Mouse (Mus musculus) liver, embryonic 12.5 days (tissue): ENCODE results near the gene Klhl2. TPM values are rescaled to one million over a fixed set of nuclear protein-coding genes. Genes with fewer than 3 reads are reported as not detected.

Source experiments
- ATAC-seq: fragments of 200-750 bp; cut with Nextera tagmentation; 2 replicates; pipeline ENCODE4 v1.8.0; 2017; ENCODE audit warnings: moderate number of reproducible peaks, mild to moderate bottlenecking, moderate library complexity
- H3K27ac ChIP-seq: fragments of 300-500 bp; sonication (generic); 2 replicates; pipeline ENCODE4 v1.5.1; 2016; ENCODE audit warnings: mild to moderate bottlenecking
- H3K27me3 ChIP-seq: fragments of 300-500 bp; sonication (generic); replicated peaks from 2 replicates; pipeline ENCODE4 v1.6.1; 2016; ENCODE audit warnings: mild to moderate bottlenecking, moderate library complexity
- H3K36me3 ChIP-seq: fragments of 300-500 bp; sonication (generic); 2 replicates; pipeline ENCODE4 v1.6.1; 2016; ENCODE audit warnings: mild to moderate bottlenecking, moderate library complexity
- H3K4me1 ChIP-seq: fragments of 300-500 bp; sonication (generic); 2 replicates; pipeline ENCODE4 v1.6.1; 2016
- H3K4me2 ChIP-seq: fragments of 300-500 bp; sonication (generic); 2 replicates; pipeline ENCODE4 v1.6.1; 2016; ENCODE audit warnings: mild to moderate bottlenecking, moderate library complexity
- H3K4me3 ChIP-seq: fragments of 300-500 bp; sonication (generic); 2 replicates; pipeline ENCODE4 v1.5.1; 2016; ENCODE audit warnings: mild to moderate bottlenecking, moderate library complexity
- H3K9ac ChIP-seq: fragments of 300-500 bp; sonication (generic); 2 replicates; pipeline ENCODE4 v1.6.1; 2016; ENCODE audit warnings: mild to moderate bottlenecking, moderate library complexity
- H3K9me3 ChIP-seq: fragments of 300-500 bp; sonication (generic); replicated peaks from 2 replicates; pipeline ENCODE4 v1.6.1; 2016; ENCODE audit warnings: mild to moderate bottlenecking, moderate library complexity
- WGBS: fragments of 180-500 bp; shearing (Covaris S2); methylation state at CpG from one replicate; pipeline ENCODE4 v1.1.7; 2016; ENCODE audit not compliant: insufficient replicate concordance; 5-methylcytosine and 5-hydroxymethylcytosine counted together
- polyA plus RNA-seq: library from polyadenylated mRNA; unstranded; fragments of >200 nt; fragmentation: Nextera tagmentation; extraction: Ambion mirVana; gene quantifications from 2 replicates; pipeline ENCODE4 v1.2.1, GENCODE M21; 2016

Klhl2 gene
- polyA plus RNA-seq, 1 experiment from 2014 or later, result 8.2 TPM

DNA sequence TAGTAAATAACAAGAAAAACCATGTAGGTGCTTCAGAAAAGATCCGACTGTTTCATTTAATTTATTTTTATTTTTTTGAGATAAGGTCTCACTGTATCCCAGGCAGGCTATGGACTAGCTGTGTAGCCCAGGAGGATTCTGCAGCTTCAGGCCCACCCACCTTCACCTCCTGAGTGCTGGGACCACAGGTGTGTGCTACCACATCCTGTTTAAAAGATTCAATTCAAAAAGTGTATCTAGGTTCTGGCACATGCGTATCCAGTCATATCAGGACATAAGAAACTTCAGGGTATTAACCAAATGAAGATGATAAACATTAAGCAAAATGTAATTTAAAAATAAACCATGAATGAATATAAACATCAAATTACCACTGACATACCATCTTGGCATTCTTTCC is 126.6 kb downstream of the Klhl2 start:
- peaks cover 87% of the 10 kb centered on the region for H3K36me3 ChIP-seq
- ATAC-seq, result no peak

DNA sequence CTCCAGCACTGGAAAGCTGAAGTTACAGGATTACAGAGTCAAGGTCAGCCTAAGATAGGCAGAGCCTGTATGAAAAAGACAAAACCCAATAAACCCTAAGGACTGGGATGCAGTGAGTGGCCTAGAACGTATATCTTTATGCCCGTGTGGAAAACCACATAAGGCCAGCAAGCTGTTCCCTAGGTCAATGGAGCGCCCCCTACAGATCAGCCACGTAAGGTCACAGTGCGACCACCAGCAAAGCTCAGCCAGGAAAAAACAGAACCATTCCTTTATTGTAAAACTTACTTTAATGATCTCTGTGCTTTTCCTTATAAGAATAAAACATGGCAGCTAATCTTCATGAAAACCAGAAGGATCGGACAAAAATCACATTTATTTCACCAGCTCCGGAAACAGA is 131.9 kb downstream of the Klhl2 start:
- Histone ChIP-seq H3K9ac (no peak overlapping the region), H3K9me3 (no peaks in the 10 kb centered on the region), H3K4me1 (no peaks in the 10 kb centered on the region), H3K4me3 (no peak overlapping the region), H3K27me3 (no peaks in the 10 kb centered on the region), H3K27ac (no peak overlapping the region), H3K36me3 (peaks cover 60% of the 10 kb centered on the region), H3K4me2 (no peak overlapping the region)
- no peak for ATAC-seq
- WGBS, result 70% methylated on average over 7 of the region's 7 CpGs

More for the DNA sequence above, 126.6 kb downstream of the Klhl2 start:
- Histone ChIP-seq H3K4me3 (no peak overlapping the region), H3K9ac (no peak overlapping the region), H3K4me2 (no peak overlapping the region), H3K27me3 (no peaks in the 10 kb centered on the region), H3K9me3 (no peaks in the 10 kb centered on the region), H3K4me1 (no peaks in the 10 kb centered on the region; the same call in 1 of the 2 replicates), H3K27ac (no peak overlapping the region)
- 76% methylated on average over 2 of the region's 2 CpGs for WGBS

DNA sequence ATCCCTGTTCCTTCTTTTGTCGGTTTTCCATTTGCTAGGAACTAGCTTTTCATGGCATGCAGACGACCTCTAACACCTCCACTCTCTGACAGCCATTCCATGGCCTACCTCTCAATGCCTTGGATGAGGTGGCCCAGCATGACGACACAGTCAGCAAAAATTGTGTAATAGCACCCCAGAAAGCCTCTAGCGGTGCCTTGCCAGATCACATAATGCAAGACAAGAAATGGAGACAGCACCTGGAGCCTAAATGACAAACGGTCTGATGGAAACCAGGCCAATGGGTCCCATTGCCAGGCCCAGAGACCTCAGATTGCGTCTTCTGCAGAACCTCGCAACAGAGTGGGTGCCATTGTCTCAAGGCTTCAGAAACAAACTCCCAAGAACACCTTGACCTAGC is 137.3 kb downstream of the Klhl2 start:
- no peak overlapping the region for H3K27ac ChIP-seq
- no peaks in the 10 kb centered on the region for H3K4me1 ChIP-seq
- H3K4me3 ChIP-seq, result no peak overlapping the region
- no peak overlapping the region for H3K9ac ChIP-seq
- WGBS, result 76% methylated on average over 7 of the region's 7 CpGs
- peaks cover 10% of the 10 kb centered on the region for H3K36me3 ChIP-seq
- H3K9me3 ChIP-seq, result no peaks in the 10 kb centered on the region
- ATAC-seq, result no peak
- no peak overlapping the region for H3K4me2 ChIP-seq
- H3K27me3 ChIP-seq, result no peaks in the 10 kb centered on the region

DNA sequence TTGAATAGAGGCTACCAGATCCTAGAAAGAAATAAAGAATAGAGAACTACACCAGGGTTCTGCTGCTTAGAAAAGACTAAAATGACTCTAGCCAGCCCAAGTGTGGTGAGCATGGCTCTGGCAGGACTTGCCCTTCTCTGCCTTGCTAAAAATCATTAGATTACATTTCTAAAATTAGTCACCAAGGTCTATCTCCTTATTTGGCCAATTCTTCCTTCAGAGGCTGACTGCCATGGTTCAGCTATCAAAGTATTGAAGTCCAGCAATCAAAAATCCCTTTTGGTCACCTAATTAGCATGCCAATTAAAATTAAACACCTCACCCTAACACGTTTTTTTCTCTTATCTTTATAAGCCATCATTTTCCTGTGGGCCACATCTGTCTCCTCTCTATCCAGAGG is 138.3 kb downstream of the Klhl2 start:
- no peak for ATAC-seq
- Histone ChIP-seq H3K9ac (no peak overlapping the region), H3K4me2 (no peak overlapping the region), H3K4me3 (no peak overlapping the region), H3K36me3 (peaks cover 2% of the 10 kb centered on the region), H3K27ac (no peak overlapping the region), H3K27me3 (no peaks in the 10 kb centered on the region), H3K9me3 (no peaks in the 10 kb centered on the region), H3K4me1 (no peaks in the 10 kb centered on the region)
- WGBS, result 17% methylated on average over 1 of the region's 1 CpGs

DNA sequence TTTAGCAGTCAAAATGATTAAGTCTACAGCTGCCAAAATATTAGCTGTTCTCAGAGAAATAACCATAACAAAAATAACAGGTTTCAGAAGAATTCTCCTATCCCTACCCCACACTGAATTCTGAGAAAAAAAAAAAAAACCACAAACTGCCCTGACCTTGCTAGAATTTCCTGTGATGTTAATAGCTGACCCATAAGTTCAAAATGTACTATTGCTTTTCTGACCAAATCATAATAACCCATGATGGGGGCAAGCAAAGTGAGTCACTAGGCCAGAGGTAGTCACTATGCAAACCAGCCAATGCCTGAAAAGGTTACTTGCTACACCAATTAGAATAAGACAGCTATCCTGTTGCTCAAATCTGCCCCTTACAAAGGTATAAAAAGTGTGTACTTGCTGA is 142.3 kb downstream of the Klhl2 start:
- H3K9ac ChIP-seq, result no peak overlapping the region
- no peaks in the 10 kb centered on the region for H3K27me3 ChIP-seq
- no peak overlapping the region for H3K4me2 ChIP-seq
- H3K9me3 ChIP-seq, result no peaks in the 10 kb centered on the region
- no peak for ATAC-seq
- no peak overlapping the region for H3K4me3 ChIP-seq
- no peaks in the 10 kb centered on the region for H3K4me1 ChIP-seq
- H3K27ac ChIP-seq, result no peak overlapping the region
- H3K36me3 ChIP-seq, result no peaks in the 10 kb centered on the region

DNA sequence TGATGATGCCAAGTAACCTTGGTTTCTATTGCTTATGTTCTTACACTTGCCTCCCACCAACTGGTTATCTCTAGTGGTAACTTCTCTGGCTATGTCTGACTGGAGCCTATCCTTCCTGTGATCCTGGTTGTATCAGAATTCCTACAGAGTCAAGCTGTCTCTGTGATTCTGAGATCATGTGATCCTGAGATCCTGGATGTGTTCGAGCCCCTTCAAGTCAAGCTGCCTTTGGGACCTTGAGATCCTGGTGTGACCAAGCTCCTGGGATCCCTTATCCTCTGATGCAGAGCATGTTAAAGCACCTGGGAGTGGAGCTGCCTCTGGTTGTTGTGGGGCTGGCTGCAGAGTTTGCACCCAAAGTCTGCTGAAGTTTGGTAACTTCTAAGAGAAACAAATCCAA is 146.6 kb downstream of the Klhl2 start:
- Histone ChIP-seq H3K4me1 (no peaks in the 10 kb centered on the region), H3K27me3 (no peaks in the 10 kb centered on the region), H3K27ac (no peak overlapping the region), H3K36me3 (no peaks in the 10 kb centered on the region), H3K9ac (no peak overlapping the region), H3K4me2 (no peak overlapping the region), H3K4me3 (no peak overlapping the region), H3K9me3 (no peaks in the 10 kb centered on the region)
- no peak for ATAC-seq
- WGBS, result 51% methylated on average over 1 of the region's 1 CpGs

DNA sequence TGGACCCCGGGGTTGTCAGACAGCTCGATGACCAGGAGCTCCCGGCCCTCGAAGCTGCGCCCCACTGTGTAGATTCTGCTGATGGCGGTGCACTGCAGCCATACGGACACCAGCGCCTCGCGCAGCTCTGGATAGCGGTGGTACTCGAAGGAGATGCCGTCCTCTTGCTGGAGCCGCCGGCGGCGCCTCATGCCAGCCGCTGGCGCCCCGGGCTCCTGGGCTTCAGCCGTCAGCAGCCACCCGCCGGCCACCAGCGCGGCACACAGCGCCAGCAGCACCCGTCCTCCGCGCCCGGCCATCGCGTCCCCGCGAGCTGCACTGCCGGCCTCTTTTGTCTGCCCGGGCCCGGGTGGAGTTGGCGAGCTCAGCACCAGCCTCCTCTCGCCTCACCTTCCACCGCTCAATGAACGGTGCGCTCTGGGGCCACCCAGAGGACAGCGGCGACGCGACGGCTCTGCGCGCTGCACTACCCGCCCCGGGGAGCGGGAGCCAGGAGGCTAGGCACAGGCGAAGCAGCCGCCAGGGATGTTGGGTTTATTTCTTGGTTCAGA is 157.1 kb downstream of the Klhl2 start, which contains the start of gene Cpe:
Gene Cpe (minus strand): TSS at position 404 of the 551 bp plus-strand sequence.
- peak within 1 kb of the TSS; percentile 70 for H3K4me2 ChIP-seq
- peak within 1 kb of the TSS; percentile 40 for H3K4me3 ChIP-seq
- under 1% methylated on average over 54 of the region's 54 CpGs for WGBS
- H3K27ac ChIP-seq, result no peak within 1 kb of the TSS
- ATAC-seq, result peak; percentile 86
- peak within 1 kb of the TSS; percentile 10; the same call in 1 of the 2 replicates for H3K9ac ChIP-seq
- H3K9me3 ChIP-seq, result no peaks in the 10 kb centered on the region
- no peaks in the 10 kb centered on the region for H3K36me3 ChIP-seq
- no peaks in the 10 kb centered on the region for H3K4me1 ChIP-seq
- peaks cover 36% of the 10 kb centered on the region for H3K27me3 ChIP-seq

DNA sequence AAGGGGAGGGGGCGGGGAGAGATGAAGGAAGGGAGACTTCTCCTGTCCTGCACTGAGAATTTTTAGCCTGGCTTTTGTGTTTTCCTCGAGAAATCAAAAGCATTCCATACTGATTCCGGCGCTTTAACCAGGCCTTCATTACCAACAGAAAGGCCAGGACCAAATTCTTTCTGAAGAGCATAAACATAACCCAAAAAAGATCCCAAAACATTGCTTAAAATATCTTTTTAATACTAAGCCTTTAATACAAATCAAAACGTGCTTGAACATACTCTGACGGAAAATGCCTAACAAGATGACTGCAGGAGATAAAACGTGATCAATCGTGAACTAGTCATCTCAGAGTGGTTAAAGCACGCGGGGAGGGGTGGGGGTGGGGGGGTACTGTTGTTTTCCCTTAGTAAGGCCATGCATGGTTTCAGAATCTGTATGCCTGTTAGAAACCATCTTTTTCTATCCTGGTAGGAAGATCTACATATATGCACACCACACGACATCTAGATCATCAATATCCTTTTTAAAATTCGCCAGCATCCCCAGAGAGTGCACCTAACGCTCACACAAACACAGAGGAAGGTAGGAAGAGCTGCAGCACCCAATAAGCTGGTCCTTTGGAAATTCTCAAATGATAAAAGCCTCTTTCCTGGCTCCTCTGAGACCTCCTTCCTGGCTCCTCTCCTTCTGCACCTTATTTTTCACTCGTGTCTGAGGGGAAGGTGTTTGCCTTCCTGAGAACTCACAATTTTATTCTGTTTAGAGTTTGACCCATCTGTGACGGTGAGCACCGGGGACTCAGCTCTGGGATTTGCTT is 158.0 kb downstream of the Klhl2 start:
- WGBS, result 17% methylated on average over 16 of the region's 16 CpGs
- H3K4me2 ChIP-seq, result peak overlapping the region; percentile 70
- no peaks in the 10 kb centered on the region for H3K36me3 ChIP-seq
- H3K9ac ChIP-seq, result no peak overlapping the region
- H3K27me3 ChIP-seq, result peaks cover 36% of the 10 kb centered on the region
- no peaks in the 10 kb centered on the region for H3K9me3 ChIP-seq
- H3K4me3 ChIP-seq, result peak overlapping the region; percentile 40; the same call in 1 of the 2 replicates
- no peaks in the 10 kb centered on the region for H3K4me1 ChIP-seq
- ATAC-seq, result no peak
- no peak overlapping the region for H3K27ac ChIP-seq

DNA sequence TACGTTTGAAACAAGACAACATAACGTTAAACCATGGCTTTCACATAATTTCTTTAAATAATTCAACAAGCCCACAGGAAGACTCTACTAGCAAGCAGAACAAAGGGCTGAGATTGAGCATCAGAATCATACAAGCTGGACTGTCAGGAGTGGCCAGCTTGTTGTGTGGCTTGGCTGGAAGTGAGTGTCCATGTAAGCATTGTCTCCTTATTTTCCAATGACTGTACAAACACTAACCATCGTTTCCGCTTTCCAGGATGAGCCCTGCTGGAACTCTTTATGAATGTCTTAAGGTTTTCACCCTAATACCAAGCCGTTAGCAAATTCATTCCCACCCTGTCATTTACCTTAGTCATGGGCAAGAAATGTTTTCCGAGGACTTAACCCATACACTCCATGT is 159.0 kb downstream of the Klhl2 start:
- Histone ChIP-seq H3K27me3 (peaks cover 36% of the 10 kb centered on the region), H3K4me3 (no peak overlapping the region), H3K4me1 (no peaks in the 10 kb centered on the region), H3K4me2 (no peak overlapping the region), H3K9ac (no peak overlapping the region), H3K9me3 (no peaks in the 10 kb centered on the region), H3K27ac (no peak overlapping the region), H3K36me3 (no peaks in the 10 kb centered on the region)
- WGBS, result 72% methylated on average over 6 of the region's 6 CpGs
- no peak for ATAC-seq

DNA sequence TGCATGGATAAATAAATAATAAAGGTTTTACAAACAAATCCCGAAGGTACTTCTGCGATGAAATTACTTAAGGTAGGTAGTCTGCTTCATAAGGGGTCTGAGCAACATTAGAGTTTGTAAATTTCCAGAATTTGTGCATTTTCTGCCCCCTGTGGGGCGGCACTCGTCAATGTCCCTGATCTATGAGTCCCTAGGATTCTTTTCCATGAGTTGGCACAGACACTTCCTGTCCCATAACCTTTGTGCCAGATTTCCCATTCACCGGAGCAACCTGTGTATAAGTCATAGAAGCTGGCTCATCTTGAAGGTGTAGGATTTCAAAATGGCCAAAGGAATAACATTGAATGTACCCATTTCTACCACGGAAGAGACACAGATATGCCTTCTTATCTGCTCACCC is 159.5 kb downstream of the Klhl2 start:
- peaks cover 36% of the 10 kb centered on the region for H3K27me3 ChIP-seq
- H3K4me2 ChIP-seq, result no peak overlapping the region
- H3K4me1 ChIP-seq, result no peaks in the 10 kb centered on the region
- H3K36me3 ChIP-seq, result no peaks in the 10 kb centered on the region
- no peak overlapping the region for H3K9ac ChIP-seq
- no peaks in the 10 kb centered on the region for H3K9me3 ChIP-seq
- no peak overlapping the region for H3K27ac ChIP-seq
- 70% methylated on average over 6 of the region's 6 CpGs for WGBS
- ATAC-seq, result no peak
- H3K4me3 ChIP-seq, result no peak overlapping the region
